Mouse (Mus musculus) heart, embryonic 14.5 days (tissue): ENCODE data around the gene Dzip1l. TPM values are rescaled to one million over a fixed set of nuclear protein-coding genes. Genes with fewer than 3 reads are reported as not detected.
"Not testable (repeated sequence)": the region's sequence is repeated elsewhere in the genome, so short reads cannot be mapped to it uniquely, and the experiment has no call there.

Experiments used
- ATAC-seq: fragments of 200-750 bp; cut with Nextera tagmentation; 2 replicates; pipeline ENCODE4 v1.8.0; 2017; ENCODE audit warnings: low read depth, moderate TSS enrichment; ENCODE audit not compliant: insufficient number of reproducible peaks, insufficient read depth, low FRiP score
- H3K27ac ChIP-seq, 2 experiments: fragments of 200-500 bp in 1 of 2; fragments of 300-500 bp in 1 of 2; sonication (generic) in 1 of 2; replicated peaks in 1 of 2; 2 replicates each; pipeline ENCODE4 v1.5.1; 2012 to 2014; ENCODE audit warnings: low read depth in 2 of 2, low read length in 2 of 2, control low read depth in 1 of 2, mild to moderate bottlenecking in 1 of 2, mixed read lengths in 1 of 2; ENCODE audit not compliant: control insufficient read depth in 1 of 2, insufficient read depth in 1 of 2
- H3K27me3 ChIP-seq: fragments of 300-500 bp; sonication (generic); 2 replicates; pipeline ENCODE4 v1.6.1; 2014; ENCODE audit warnings: mild to moderate bottlenecking, low read length, control low read depth; ENCODE audit not compliant: control insufficient read depth, insufficient read depth
- H3K36me3 ChIP-seq: fragments of 300-500 bp; sonication (generic); 2 replicates; pipeline ENCODE4 v1.6.1; 2014; ENCODE audit warnings: mild to moderate bottlenecking, control low read depth, low read length, mixed read lengths; ENCODE audit not compliant: control insufficient read depth, insufficient read depth
- H3K4me1 ChIP-seq, 2 experiments: fragments of 200-500 bp in 1 of 2; fragments of 300-500 bp in 1 of 2; sonication (generic) in 1 of 2; 2 replicates each; pipeline ENCODE4 v1.6.1; 2012 to 2014; ENCODE audit warnings: low read length in 2 of 2, control low read depth in 1 of 2, mixed read lengths in 1 of 2; ENCODE audit not compliant: control insufficient read depth in 2 of 2, insufficient read depth in 2 of 2
- H3K4me2 ChIP-seq: fragments of 300-500 bp; sonication (generic); 2 replicates; pipeline ENCODE4 v1.6.1; 2014; ENCODE audit warnings: mild to moderate bottlenecking, low read length
- H3K4me3 ChIP-seq, 2 experiments: fragments of 200-500 bp in 1 of 2; fragments of 300-500 bp in 1 of 2; sonication (generic) in 1 of 2; 2 replicates each; pipeline ENCODE4 v1.5.1; 2012 to 2014; ENCODE audit warnings: low read length in 2 of 2, mild to moderate bottlenecking in 2 of 2, control low read depth in 1 of 2, low read depth in 1 of 2, moderate library complexity in 1 of 2; ENCODE audit not compliant: control insufficient read depth in 1 of 2, insufficient read depth in 1 of 2
- H3K9ac ChIP-seq: fragments of 300-500 bp; sonication (generic); 2 replicates; pipeline ENCODE4 v1.6.1; 2014; ENCODE audit warnings: mild to moderate bottlenecking, low read length
- H3K9me3 ChIP-seq: fragments of 300-500 bp; sonication (generic); 2 replicates; pipeline ENCODE4 v1.6.1; 2016; ENCODE audit warnings: low read length, control low read depth; ENCODE audit not compliant: control insufficient read depth
- WGBS: fragments of 180-500 bp; shearing (Covaris S2); extraction: QIAGEN DNeasy Blood & Tissue Kit; methylation state at CpG from one replicate; pipeline ENCODE4 v1.1.7; 2014; 5-methylcytosine and 5-hydroxymethylcytosine counted together
- polyA plus RNA-seq: library from polyadenylated mRNA; unstranded; fragments of >200 nt; fragmentation: Nextera tagmentation; extraction: Ambion mirVana; gene quantifications from 2 replicates; pipeline ENCODE4 v1.2.1, GENCODE M21; 2014

The Dzip1l gene
- polyA plus RNA-seq: 13.7 and 14.6 TPM in 2 replicates

DNA sequence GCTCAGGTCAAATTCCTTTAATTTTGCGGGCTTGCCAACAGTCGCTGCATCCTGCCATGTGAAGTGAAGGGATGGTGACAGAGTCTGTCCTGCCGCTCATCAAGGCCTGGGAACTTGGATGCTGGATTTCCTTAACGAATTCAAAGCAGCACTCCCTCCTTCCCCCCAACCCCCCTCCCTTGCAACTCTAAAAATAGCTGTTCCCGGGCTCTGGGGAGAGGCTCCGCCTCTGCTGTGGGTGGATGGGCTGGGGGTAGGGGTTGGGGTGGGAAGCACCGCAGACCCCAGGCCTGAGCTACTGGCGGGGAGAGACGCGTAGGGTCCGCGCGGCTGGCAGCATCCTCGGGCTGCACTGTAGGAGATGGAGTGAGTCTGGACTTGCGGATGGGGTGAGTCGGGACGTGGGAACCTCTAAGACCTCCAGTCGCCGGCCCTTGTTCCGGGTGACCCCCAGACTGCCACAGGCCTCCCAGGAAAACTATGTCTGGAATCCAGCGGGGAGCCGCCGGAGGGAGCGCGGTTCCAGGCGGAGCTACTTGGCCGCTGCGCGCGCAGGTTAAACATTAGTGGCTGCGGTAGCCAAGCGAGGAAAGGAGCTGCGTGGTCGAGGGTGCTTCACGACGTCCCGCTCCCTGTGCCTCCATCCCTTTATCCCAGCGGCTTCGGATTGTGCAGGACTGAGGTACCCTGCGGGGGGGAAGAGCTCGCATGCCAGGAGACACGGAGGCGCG is at the start of gene Dzip1l:
Gene Dzip1l (plus strand): TSS at position 216 of the 731 bp plus-strand sequence.
- Histone ChIP-seq H3K4me3 (peak within 1 kb of the TSS; percentile 62 to 69), H3K27ac (peak within 1 kb of the TSS; percentile 76 to 89), H3K9me3 (peaks cover 3% of the 10 kb centered on the region; the same call in 1 of the 2 replicates), H3K4me1 (peaks cover 7 to 27% of the 10 kb centered on the region in 2 experiments), H3K4me2 (peak within 1 kb of the TSS; percentile 71), H3K36me3 (peaks cover 21% of the 10 kb centered on the region), H3K9ac (peak within 1 kb of the TSS; percentile 80), H3K27me3 (no peaks in the 10 kb centered on the region)
- 1% methylated on average over 44 of the region's 44 CpGs for WGBS
- ATAC-seq: peak; percentile 90

DNA sequence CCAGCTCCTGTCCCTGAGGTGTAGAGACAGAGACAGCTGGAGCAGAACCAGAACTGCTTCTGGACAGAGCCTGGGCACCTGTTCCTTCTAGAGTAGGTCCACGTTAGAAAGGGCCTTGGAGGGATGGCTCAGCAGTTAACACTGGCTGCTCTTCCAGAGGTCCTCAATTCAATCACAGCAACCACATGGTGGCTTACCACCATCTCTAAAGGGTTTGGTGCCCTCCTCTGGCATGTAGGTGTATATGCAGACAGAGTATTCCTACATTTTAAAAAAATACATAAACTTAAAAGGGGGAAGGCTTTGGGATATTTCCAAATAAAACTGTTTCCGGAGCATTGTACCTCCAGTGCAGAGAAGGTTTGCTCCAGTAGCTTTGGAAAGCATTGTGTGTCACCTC is 48.6 kb upstream of the Dzip1l start:
- Histone ChIP-seq H3K36me3 (peaks cover 59% of the 10 kb centered on the region), H3K9ac (no peak overlapping the region), H3K9me3 (no peaks in the 10 kb centered on the region), H3K4me3 (no peak overlapping the region), H3K4me2 (no peak overlapping the region), H3K27me3 (no peaks in the 10 kb centered on the region), H3K4me1 (peaks cover 0 to 4% of the 10 kb centered on the region in 2 experiments; a peak in 3 of 4 replicates), H3K27ac (no peak overlapping the region)
- 51% methylated on average over 2 of the region's 2 CpGs for WGBS
- no peak for ATAC-seq

DNA sequence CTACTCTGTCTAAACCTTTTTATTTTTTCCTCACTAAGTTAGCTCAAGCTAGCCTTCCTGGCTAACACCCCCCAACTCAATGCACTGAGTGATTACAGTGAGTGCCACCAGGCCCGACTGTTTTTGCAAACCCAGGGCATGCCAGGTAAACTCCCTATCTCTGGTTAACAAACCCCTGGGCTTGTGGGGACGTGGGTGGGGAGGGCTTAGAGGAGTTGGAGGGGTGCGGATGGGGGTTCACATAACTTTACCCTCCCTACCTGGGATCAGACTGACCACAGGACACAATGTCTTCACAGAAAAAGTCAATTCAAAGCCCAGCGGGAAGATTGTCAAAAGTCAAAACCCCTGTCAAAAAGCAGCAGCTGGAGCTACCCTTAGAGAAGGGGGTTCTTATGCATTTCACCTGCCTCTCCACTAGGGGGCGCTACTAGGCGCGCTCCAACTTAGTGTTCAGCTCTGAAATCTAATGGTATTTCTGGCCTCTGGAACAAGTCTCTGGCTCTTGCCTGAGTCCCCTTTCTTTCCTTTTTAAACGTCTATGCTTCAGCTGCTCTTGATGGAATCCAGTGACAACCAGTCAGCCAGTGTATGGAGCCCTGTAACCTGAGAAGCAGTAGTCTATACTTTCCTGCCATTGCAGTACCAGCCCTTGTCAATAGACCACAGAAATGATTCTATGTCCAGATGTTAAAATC is 41.6 kb upstream of the Dzip1l start:
- Histone ChIP-seq H3K36me3 (peaks cover 22% of the 10 kb centered on the region), H3K27me3 (no peaks in the 10 kb centered on the region), H3K4me3 (no peak overlapping the region), H3K9ac (no peak overlapping the region), H3K4me1 (no peaks in the 10 kb centered on the region), H3K4me2 (no peak overlapping the region), H3K9me3 (no peaks in the 10 kb centered on the region), H3K27ac (no peak overlapping the region)
- ATAC-seq: no peak
- 25% methylated on average over 8 of the region's 8 CpGs for WGBS

DNA sequence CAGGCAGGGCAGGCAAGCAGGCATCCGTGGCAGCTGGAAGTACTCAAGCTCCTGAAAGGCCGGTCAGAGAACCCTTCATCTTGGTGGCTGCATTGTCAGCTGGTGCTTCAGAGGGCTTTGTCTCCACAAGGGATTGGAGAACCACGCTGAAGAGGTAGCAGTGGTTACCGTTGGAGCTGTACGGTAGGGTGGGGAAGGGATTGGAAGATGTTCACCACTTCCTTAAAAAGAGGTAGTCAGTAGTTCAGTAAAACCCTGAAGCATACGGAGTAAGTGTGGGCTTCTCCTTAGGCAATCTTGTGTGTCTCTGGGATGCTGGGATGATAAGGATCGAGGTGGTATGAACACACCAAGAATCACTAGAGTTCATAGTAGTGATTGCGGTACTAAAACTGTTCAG is 38.2 kb upstream of the Dzip1l start:
- H3K9ac ChIP-seq: no peak overlapping the region
- H3K4me3 ChIP-seq: no peak overlapping the region
- no peaks in the 10 kb centered on the region for H3K27me3 ChIP-seq
- H3K4me2 ChIP-seq: no peak overlapping the region
- no peaks in the 10 kb centered on the region for H3K4me1 ChIP-seq
- no peaks in the 10 kb centered on the region for H3K36me3 ChIP-seq
- 66% methylated on average over 8 of the region's 8 CpGs for WGBS
- no peaks in the 10 kb centered on the region for H3K9me3 ChIP-seq
- H3K27ac ChIP-seq: no peak overlapping the region
- no peak for ATAC-seq

DNA sequence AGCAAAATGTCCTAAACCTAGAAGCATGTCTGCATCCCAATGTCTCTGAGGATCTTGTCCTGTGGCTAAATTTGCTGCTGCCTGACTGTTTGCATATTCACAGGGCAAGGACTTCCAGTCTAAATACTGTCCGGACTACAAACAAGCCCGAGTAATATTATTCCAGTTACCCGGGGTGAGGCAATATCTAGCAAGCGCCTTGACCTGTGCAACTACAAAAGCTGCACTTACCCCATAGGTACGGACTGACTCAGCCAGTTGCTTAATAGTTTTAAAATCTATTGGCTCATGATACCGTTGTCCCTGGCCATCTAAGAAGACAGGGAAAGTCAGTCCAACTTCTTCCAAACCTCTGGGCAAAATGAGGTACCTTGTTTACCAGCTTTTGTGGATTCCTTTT is 30.2 kb upstream of the Dzip1l start:
- ATAC-seq, H3K27ac ChIP-seq, H3K27me3 ChIP-seq, H3K4me3 ChIP-seq, H3K9me3 ChIP-seq, H3K9ac ChIP-seq, H3K36me3 ChIP-seq, H3K4me2 ChIP-seq, H3K4me1 ChIP-seq: not testable (repeated sequence)
- 88% methylated on average over 6 of the region's 6 CpGs for WGBS

DNA sequence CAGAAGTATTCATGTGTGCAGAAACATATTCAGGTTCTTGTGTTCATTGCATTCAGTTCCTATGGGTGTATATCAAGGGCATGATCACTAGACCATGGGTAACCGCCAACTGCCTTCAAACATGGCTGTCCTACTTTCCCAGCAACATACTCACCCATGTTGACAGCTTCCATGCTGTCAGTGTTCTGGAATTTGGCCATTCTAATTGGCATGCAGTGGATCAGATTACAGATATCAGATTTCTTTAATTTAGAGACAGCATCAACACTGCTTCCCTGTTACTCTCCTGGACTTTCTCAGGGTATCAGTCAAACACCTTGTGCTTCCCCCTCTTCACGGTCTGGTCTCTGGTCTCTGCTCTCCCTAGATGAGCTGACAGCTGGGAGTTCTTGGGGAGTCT is 25.7 kb upstream of the Dzip1l start:
- H3K9me3 ChIP-seq: no peaks in the 10 kb centered on the region
- H3K27me3 ChIP-seq: no peaks in the 10 kb centered on the region
- WGBS: 61% methylated on average over 2 of the region's 2 CpGs
- no peak overlapping the region for H3K4me2 ChIP-seq
- no peak overlapping the region for H3K9ac ChIP-seq
- no peak for ATAC-seq
- no peak overlapping the region for H3K27ac ChIP-seq
- H3K4me3 ChIP-seq: no peak overlapping the region
- no peaks in the 10 kb centered on the region for H3K4me1 ChIP-seq
- no peaks in the 10 kb centered on the region for H3K36me3 ChIP-seq

- no peak for ATAC-seq
- H3K4me1 ChIP-seq: no peaks in the 10 kb centered on the region
- no peak within 1 kb of the TSS for H3K27ac ChIP-seq
- H3K9me3 ChIP-seq: no peaks in the 10 kb centered on the region
- no peak within 1 kb of the TSS for H3K9ac ChIP-seq
- H3K4me3 ChIP-seq: no peak within 1 kb of the TSS
- WGBS: 41% methylated on average over 2 of the region's 2 CpGs
- no peak within 1 kb of the TSS for H3K4me2 ChIP-seq
- no peaks in the 10 kb centered on the region for H3K36me3 ChIP-seq
- H3K27me3 ChIP-seq: no peaks in the 10 kb centered on the region
Observed at GRCm38 (mm10) chr9:99612202-99612601, 17.1 kb upstream of the Dzip1l start, which contains the start of gene A4gnt. Gene A4gnt (plus strand): TSS chr9:99612502.
